Mouse (Mus musculus): ENCODE data around the gene Vti1a. TPM values are rescaled to one million over a fixed set of nuclear protein-coding genes. Genes with fewer than 3 reads are reported as not detected.

Vti1a gene
- polyA plus RNA-seq, 1 experiment from 2014 or later, result 27.4 TPM

- 55% methylated on average over 4 of the region's 4 CpGs for WGBS
- H3K4me1 ChIP-seq (ENCODE audit: control insufficient read depth, insufficient read depth, low read length), result peaks cover 20% of the 10 kb centered on the region; the same call in 1 of the 2 replicates
- H3K27me3 ChIP-seq (replicated peaks; ENCODE audit: control insufficient read depth, insufficient read depth, low read length), result no peaks in the 10 kb centered on the region
- no peak overlapping the region for H3K4me3 ChIP-seq (ENCODE audit: low read length)
- H3K9me3 ChIP-seq (ENCODE audit: control insufficient read depth, low read length), result no peaks in the 10 kb centered on the region
- no peaks in the 10 kb centered on the region for H3K36me3 ChIP-seq (ENCODE audit: control insufficient read depth, insufficient read depth, low read length)
- no peak for ATAC-seq
- no peak overlapping the region for H3K27ac ChIP-seq (ENCODE audit: low read length)
- no peak overlapping the region for H3K9ac ChIP-seq (ENCODE audit: low read depth, low read length)
- H3K4me2 ChIP-seq (ENCODE audit: low read depth, low read length), result no peak overlapping the region
These were observed 187.7 kb downstream of the Vti1a start for GRCm38 (mm10) chr19:55503771-55504170.

GRCm38 (mm10) chr19:55507748-55508147 lies 191.7 kb downstream of the Vti1a start:
- peak; percentile 74 for ATAC-seq
- Histone ChIP-seq H3K36me3 (ENCODE audit: control insufficient read depth, insufficient read depth, low read length) (no peaks in the 10 kb centered on the region), H3K27ac (ENCODE audit: low read length) (no peak overlapping the region), H3K9me3 (ENCODE audit: control insufficient read depth, low read length) (no peaks in the 10 kb centered on the region), H3K9ac (ENCODE audit: low read depth, low read length) (no peak overlapping the region), H3K4me1 (ENCODE audit: control insufficient read depth, insufficient read depth, low read length) (0 out of 2 replicates have a peak, but pooled peaks cover 15% of the 10 kb centered on the region), H3K4me2 (ENCODE audit: low read depth, low read length) (no peak overlapping the region), H3K4me3 (ENCODE audit: low read length) (no peak overlapping the region), H3K27me3 (replicated peaks; ENCODE audit: control insufficient read depth, insufficient read depth, low read length) (no peaks in the 10 kb centered on the region)
- 55% methylated on average over 16 of the region's 16 CpGs for WGBS

- WGBS, result 79% methylated on average over 4 of the region's 4 CpGs
- no peak for ATAC-seq
- H3K4me3 ChIP-seq (ENCODE audit: low read length), result no peak overlapping the region
- H3K36me3 ChIP-seq (ENCODE audit: control insufficient read depth, insufficient read depth, low read length), result no peaks in the 10 kb centered on the region
- no peak overlapping the region for H3K27ac ChIP-seq (ENCODE audit: low read length)
- H3K9ac ChIP-seq (ENCODE audit: low read depth, low read length), result no peak overlapping the region
- 0 out of 2 replicates have a peak, but pooled peaks cover 13% of the 10 kb centered on the region for H3K4me1 ChIP-seq (ENCODE audit: control insufficient read depth, insufficient read depth, low read length)
- no peaks in the 10 kb centered on the region for H3K9me3 ChIP-seq (ENCODE audit: control insufficient read depth, low read length)
- no peak overlapping the region for H3K4me2 ChIP-seq (ENCODE audit: low read depth, low read length)
- no peaks in the 10 kb centered on the region for H3K27me3 ChIP-seq (replicated peaks; ENCODE audit: control insufficient read depth, insufficient read depth, low read length)
These were observed 192.1 kb downstream of the Vti1a start for GRCm38 (mm10) chr19:55508239-55508638.

- Histone ChIP-seq H3K4me1 (ENCODE audit: control insufficient read depth, insufficient read depth, low read length) (0 out of 2 replicates have a peak, but pooled peaks cover 8% of the 10 kb centered on the region), H3K4me3 (ENCODE audit: low read length) (no peak overlapping the region), H3K4me2 (ENCODE audit: low read depth, low read length) (no peak overlapping the region), H3K27ac (ENCODE audit: low read length) (no peak overlapping the region), H3K27me3 (replicated peaks; ENCODE audit: control insufficient read depth, insufficient read depth, low read length) (no peaks in the 10 kb centered on the region), H3K9ac (ENCODE audit: low read depth, low read length) (no peak overlapping the region), H3K9me3 (ENCODE audit: control insufficient read depth, low read length) (no peaks in the 10 kb centered on the region), H3K36me3 (ENCODE audit: control insufficient read depth, insufficient read depth, low read length) (no peaks in the 10 kb centered on the region)
- 75% methylated on average over 5 of the region's 5 CpGs for WGBS
- no peak for ATAC-seq
These were observed 192.9 kb downstream of the Vti1a start for GRCm38 (mm10) chr19:55508965-55509364.

- no peak overlapping the region for H3K9ac ChIP-seq (ENCODE audit: low read depth, low read length)
- no peaks in the 10 kb centered on the region for H3K36me3 ChIP-seq (ENCODE audit: control insufficient read depth, insufficient read depth, low read length)
- 0 out of 2 replicates have a peak, but pooled peaks cover 8% of the 10 kb centered on the region for H3K4me1 ChIP-seq (ENCODE audit: control insufficient read depth, insufficient read depth, low read length)
- no peaks in the 10 kb centered on the region for H3K9me3 ChIP-seq (ENCODE audit: control insufficient read depth, low read length)
- H3K27ac ChIP-seq (ENCODE audit: low read length), result no peak overlapping the region
- 87% methylated on average over 8 of the region's 8 CpGs for WGBS
- no peak overlapping the region for H3K4me3 ChIP-seq (ENCODE audit: low read length)
- H3K27me3 ChIP-seq (replicated peaks; ENCODE audit: control insufficient read depth, insufficient read depth, low read length), result no peaks in the 10 kb centered on the region
- ATAC-seq, result no peak
- no peak overlapping the region for H3K4me2 ChIP-seq (ENCODE audit: low read depth, low read length)
These were observed 193.5 kb downstream of the Vti1a start for GRCm38 (mm10) chr19:55509618-55510017.

GRCm38 (mm10) chr19:55513941-55514340 lies 197.8 kb downstream of the Vti1a start:
- no peaks in the 10 kb centered on the region for H3K4me1 ChIP-seq (ENCODE audit: control insufficient read depth, insufficient read depth, low read length)

GRCm38 (mm10) chr19:55520236-55520635 lies 204.1 kb downstream of the Vti1a start:
- no peak for ATAC-seq
- Histone ChIP-seq H3K9ac (ENCODE audit: low read depth, low read length) (no peak overlapping the region), H3K27me3 (replicated peaks; ENCODE audit: control insufficient read depth, insufficient read depth, low read length) (no peaks in the 10 kb centered on the region), H3K4me2 (ENCODE audit: low read depth, low read length) (no peak overlapping the region), H3K4me3 (ENCODE audit: low read length) (no peak overlapping the region), H3K9me3 (ENCODE audit: control insufficient read depth, low read length) (no peaks in the 10 kb centered on the region), H3K36me3 (ENCODE audit: control insufficient read depth, insufficient read depth, low read length) (no peaks in the 10 kb centered on the region), H3K27ac (ENCODE audit: low read length) (no peak overlapping the region), H3K4me1 (ENCODE audit: control insufficient read depth, insufficient read depth, low read length) (0 out of 2 replicates have a peak, but pooled peaks cover 4% of the 10 kb centered on the region)
- WGBS, result 62% methylated on average over 2 of the region's 2 CpGs

More at GRCm38 (mm10) chr19:55513941-55514340, 197.8 kb downstream of the Vti1a start:
- no peaks in the 10 kb centered on the region for H3K9me3 ChIP-seq (ENCODE audit: control insufficient read depth, low read length)
- H3K4me2 ChIP-seq (ENCODE audit: low read depth, low read length), result no peak overlapping the region
- H3K27ac ChIP-seq (ENCODE audit: low read length), result no peak overlapping the region
- no peak for ATAC-seq
- no peak overlapping the region for H3K9ac ChIP-seq (ENCODE audit: low read depth, low read length)
- H3K36me3 ChIP-seq (ENCODE audit: control insufficient read depth, insufficient read depth, low read length), result no peaks in the 10 kb centered on the region
- H3K27me3 ChIP-seq (replicated peaks; ENCODE audit: control insufficient read depth, insufficient read depth, low read length), result no peaks in the 10 kb centered on the region
- WGBS, result 76% methylated on average over 4 of the region's 4 CpGs
- H3K4me3 ChIP-seq (ENCODE audit: low read length), result no peak overlapping the region

GRCm38 (mm10) chr19:55523340-55523739 lies 207.2 kb downstream of the Vti1a start:
- Histone ChIP-seq H3K36me3 (ENCODE audit: control insufficient read depth, insufficient read depth, low read length) (no peaks in the 10 kb centered on the region), H3K27me3 (replicated peaks; ENCODE audit: control insufficient read depth, insufficient read depth, low read length) (no peaks in the 10 kb centered on the region), H3K27ac (ENCODE audit: low read length) (no peak overlapping the region), H3K9ac (ENCODE audit: low read depth, low read length) (no peak overlapping the region), H3K4me1 (ENCODE audit: control insufficient read depth, insufficient read depth, low read length) (0 out of 2 replicates have a peak, but pooled peaks cover 4% of the 10 kb centered on the region), H3K9me3 (ENCODE audit: control insufficient read depth, low read length) (no peaks in the 10 kb centered on the region), H3K4me3 (ENCODE audit: low read length) (no peak overlapping the region), H3K4me2 (ENCODE audit: low read depth, low read length) (no peak overlapping the region)
- WGBS, result 92% methylated on average over 9 of the region's 9 CpGs
- no peak for ATAC-seq

GRCm38 (mm10) chr19:55524385-55524784 lies 208.3 kb downstream of the Vti1a start:
- H3K27me3 ChIP-seq (replicated peaks; ENCODE audit: control insufficient read depth, insufficient read depth, low read length), result no peaks in the 10 kb centered on the region
- H3K4me1 ChIP-seq (ENCODE audit: control insufficient read depth, insufficient read depth, low read length), result 0 out of 2 replicates have a peak, but pooled peaks cover 4% of the 10 kb centered on the region
- no peak overlapping the region for H3K4me3 ChIP-seq (ENCODE audit: low read length)
- WGBS, result 90% methylated on average over 7 of the region's 7 CpGs
- H3K36me3 ChIP-seq (ENCODE audit: control insufficient read depth, insufficient read depth, low read length), result no peaks in the 10 kb centered on the region
- ATAC-seq, result no peak
- H3K4me2 ChIP-seq (ENCODE audit: low read depth, low read length), result no peak overlapping the region
- no peak overlapping the region for H3K27ac ChIP-seq (ENCODE audit: low read length)
- H3K9me3 ChIP-seq (ENCODE audit: control insufficient read depth, low read length), result no peaks in the 10 kb centered on the region
- H3K9ac ChIP-seq (ENCODE audit: low read depth, low read length), result no peak overlapping the region

- Histone ChIP-seq H3K4me3 (ENCODE audit: low read length) (no peak overlapping the region), H3K36me3 (ENCODE audit: control insufficient read depth, insufficient read depth, low read length) (no peaks in the 10 kb centered on the region), H3K4me1 (ENCODE audit: control insufficient read depth, insufficient read depth, low read length) (0 out of 2 replicates have a peak, but pooled peaks cover 4% of the 10 kb centered on the region), H3K9me3 (ENCODE audit: control insufficient read depth, low read length) (no peaks in the 10 kb centered on the region), H3K27ac (ENCODE audit: low read length) (no peak overlapping the region), H3K9ac (ENCODE audit: low read depth, low read length) (no peak overlapping the region), H3K27me3 (replicated peaks; ENCODE audit: control insufficient read depth, insufficient read depth, low read length) (no peaks in the 10 kb centered on the region), H3K4me2 (ENCODE audit: low read depth, low read length) (no peak overlapping the region)
- WGBS, result 61% methylated on average over 3 of the region's 3 CpGs
- no peak for ATAC-seq
These were observed 209.0 kb downstream of the Vti1a start for GRCm38 (mm10) chr19:55525056-55525455.
